Mouse (Mus musculus): ENCODE data around the gene Camk2d. TPM values are rescaled to one million over a fixed set of nuclear protein-coding genes. Genes with fewer than 3 reads are reported as not detected.

Camk2d gene
- polyA plus RNA-seq, 1 experiment, result 66.4 TPM

DNA sequence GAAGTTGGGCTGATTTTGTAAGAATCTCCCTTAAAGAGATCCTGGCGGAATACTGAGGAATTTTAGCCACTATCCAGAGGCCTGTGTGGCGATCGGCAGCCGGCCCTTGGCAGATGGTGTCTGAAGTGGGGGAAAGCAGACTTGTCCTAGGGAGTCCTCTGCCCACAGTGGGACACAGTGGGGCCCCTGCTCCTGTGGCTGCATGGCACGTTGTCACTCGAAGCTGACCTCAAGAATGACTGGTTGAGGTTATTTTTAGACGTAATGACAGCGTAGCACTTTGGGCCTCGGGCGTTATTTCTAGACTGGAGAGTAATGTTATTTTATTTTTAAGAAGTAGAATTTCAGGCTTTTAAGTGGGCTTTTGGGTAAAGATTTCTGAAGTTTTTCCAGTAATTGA is 62.7 kb downstream of the Camk2d start:
- Histone ChIP-seq H3K4me1 (ENCODE audit: control insufficient read depth, insufficient read depth, low read length) (peaks cover 11% of the 10 kb centered on the region), H3K27ac (ENCODE audit: insufficient read depth, low read length) (no peak overlapping the region), H3K4me3 (ENCODE audit: insufficient read depth, low read length) (no peak overlapping the region)
- no peak for TF ChIP-seq POLR2A (IDR thresholded peaks at IDR 0.05; ENCODE audit: extremely low read depth, insufficient read depth, low read length)
- no peak for TF ChIP-seq CTCF (IDR thresholded peaks at IDR 0.05; ENCODE audit: extremely low read depth, insufficient read depth, low read length)

DNA sequence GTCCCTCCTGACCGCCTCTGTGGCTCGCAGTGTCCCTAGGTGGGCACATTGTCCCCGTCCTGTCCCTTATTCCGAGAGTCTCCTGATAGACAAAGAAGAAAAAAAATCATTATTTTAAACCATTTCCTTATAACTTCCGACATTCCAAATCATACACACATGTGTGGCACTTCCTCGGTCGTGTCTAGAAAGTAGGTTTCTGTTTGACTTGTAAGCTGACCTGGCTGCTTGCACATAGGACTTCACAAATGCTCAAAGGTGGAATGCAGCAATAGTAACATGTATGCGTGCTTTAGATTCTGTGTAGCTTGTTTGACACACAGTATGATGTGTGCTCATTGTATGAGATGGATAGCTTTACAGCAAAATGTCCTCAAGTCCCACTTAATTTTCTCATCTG is 63.1 kb downstream of the Camk2d start:
- Histone ChIP-seq H3K4me1 (ENCODE audit: control insufficient read depth, insufficient read depth, low read length) (peaks cover 11% of the 10 kb centered on the region), H3K27ac (ENCODE audit: insufficient read depth, low read length) (no peak overlapping the region), H3K4me3 (ENCODE audit: insufficient read depth, low read length) (no peak overlapping the region)
- TF ChIP-seq POLR2A (IDR thresholded peaks at IDR 0.05; ENCODE audit: extremely low read depth, insufficient read depth, low read length) (no peak), CTCF (IDR thresholded peaks at IDR 0.05; ENCODE audit: extremely low read depth, insufficient read depth, low read length) (no peak)

DNA sequence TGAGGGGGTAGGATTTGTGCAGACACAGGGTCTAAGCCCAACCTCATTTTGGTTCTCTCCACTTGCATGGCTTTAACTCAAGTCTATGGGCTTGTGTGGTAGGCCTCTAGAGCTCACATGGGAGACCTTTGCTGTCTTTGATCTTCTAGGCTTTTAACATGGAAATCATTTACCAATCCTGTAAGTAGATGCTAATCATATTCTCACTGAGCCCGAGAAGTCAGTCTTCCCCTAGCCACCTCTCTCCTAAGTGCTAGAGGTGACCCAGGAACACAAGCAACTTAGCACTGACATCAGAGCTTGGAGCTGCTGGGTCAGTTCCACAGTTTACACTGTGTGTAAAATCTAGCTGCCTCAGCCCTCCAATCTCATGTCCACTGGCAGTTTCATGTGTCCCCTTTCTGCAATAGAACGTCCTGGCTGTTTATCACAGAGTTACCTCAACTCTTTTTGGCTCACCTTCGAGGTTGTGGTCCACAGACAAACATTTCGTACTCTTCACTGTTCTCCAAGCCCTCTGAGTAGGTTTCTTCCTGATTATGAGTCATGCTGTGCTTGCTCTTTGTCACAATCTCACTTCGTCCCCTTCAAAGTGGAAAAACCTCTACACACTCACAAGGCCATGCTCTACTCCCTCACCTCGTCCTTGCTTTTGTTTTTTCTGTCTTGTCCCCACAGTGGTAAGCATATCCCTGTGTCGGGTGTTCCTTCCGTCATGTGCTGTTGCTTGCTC is 63.9 kb downstream of the Camk2d start:
- Histone ChIP-seq H3K4me3 (ENCODE audit: insufficient read depth, low read length) (no peak overlapping the region), H3K4me1 (ENCODE audit: control insufficient read depth, insufficient read depth, low read length) (peaks cover 11% of the 10 kb centered on the region)
- no peak for TF ChIP-seq CTCF (IDR thresholded peaks at IDR 0.05; ENCODE audit: extremely low read depth, insufficient read depth, low read length)
- no peak for TF ChIP-seq POLR2A (IDR thresholded peaks at IDR 0.05; ENCODE audit: extremely low read depth, insufficient read depth, low read length)

DNA sequence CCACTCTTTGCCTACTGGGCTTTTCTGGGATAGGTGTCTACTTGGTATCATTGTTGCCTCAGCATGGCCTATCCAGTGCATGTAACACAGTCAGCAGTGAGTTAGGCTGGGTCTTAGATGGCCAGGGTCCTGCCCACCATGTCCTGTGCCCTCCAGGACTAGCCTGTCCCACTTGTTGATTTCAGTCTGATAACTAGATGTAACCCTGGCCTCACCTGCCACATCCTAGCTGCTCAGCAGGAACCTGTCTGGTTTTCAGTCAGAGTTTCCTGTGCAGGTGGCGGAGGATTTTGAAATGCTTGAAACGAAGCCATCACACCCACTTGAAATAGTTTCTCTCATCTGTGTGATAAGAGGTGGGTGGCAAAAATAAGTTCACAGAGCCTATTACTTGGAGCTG is 64.5 kb downstream of the Camk2d start:
- H3K27ac ChIP-seq (ENCODE audit: insufficient read depth, low read length), result no peak overlapping the region
- TF ChIP-seq POLR2A (IDR thresholded peaks at IDR 0.05; ENCODE audit: extremely low read depth, insufficient read depth, low read length) (no peak), CTCF (IDR thresholded peaks at IDR 0.05; ENCODE audit: extremely low read depth, insufficient read depth, low read length) (no peak)
- peaks cover 11% of the 10 kb centered on the region for H3K4me1 ChIP-seq (ENCODE audit: control insufficient read depth, insufficient read depth, low read length)
- H3K4me3 ChIP-seq (ENCODE audit: insufficient read depth, low read length), result no peak overlapping the region

More for the DNA sequence above, 63.9 kb downstream of the Camk2d start:
- no peak overlapping the region for H3K27ac ChIP-seq (ENCODE audit: insufficient read depth, low read length)

DNA sequence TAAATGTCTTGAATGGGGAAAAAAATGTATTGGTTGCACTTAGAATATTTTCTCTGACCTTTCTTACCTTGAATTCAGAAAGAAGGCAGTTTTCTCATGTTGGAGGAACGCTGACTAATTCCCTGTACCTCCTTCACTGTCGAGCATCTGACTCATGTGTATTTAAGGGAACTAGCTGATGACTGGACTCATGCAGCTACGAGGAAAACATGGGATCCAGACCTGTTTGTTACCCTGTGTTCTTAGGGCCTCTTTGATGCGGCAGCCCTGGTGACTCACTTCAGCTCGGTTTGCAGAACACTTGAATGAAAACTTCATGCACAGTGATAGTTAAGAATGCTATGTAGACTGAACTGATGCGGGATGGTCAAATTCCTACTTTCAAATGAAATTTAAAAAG is 64.9 kb downstream of the Camk2d start:
- Histone ChIP-seq H3K27ac (ENCODE audit: insufficient read depth, low read length) (no peak overlapping the region), H3K4me3 (ENCODE audit: insufficient read depth, low read length) (no peak overlapping the region), H3K4me1 (ENCODE audit: control insufficient read depth, insufficient read depth, low read length) (peaks cover 11% of the 10 kb centered on the region)
- TF ChIP-seq POLR2A (IDR thresholded peaks at IDR 0.05; ENCODE audit: extremely low read depth, insufficient read depth, low read length), result no peak
- no peak for TF ChIP-seq CTCF (IDR thresholded peaks at IDR 0.05; ENCODE audit: extremely low read depth, insufficient read depth, low read length)

DNA sequence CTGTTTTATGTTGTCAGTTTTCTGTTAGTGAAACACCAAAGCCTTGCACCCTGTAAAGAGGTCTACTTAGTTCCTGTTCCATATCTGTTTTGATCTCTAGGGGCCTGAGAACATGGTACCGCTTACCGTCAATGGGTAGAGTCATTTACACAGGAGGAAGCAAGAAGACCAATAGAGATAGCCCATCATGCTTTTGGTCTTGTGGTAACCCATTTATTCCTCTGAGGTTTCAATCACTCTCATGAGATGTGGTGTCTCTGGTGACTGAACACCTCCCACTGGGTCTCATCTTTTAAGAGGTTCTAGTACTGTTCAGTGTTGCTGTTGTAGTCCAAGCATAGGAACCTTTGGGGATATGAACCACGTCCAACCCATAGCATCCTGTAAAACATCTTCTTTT is 65.8 kb downstream of the Camk2d start:
- TF ChIP-seq CTCF (IDR thresholded peaks at IDR 0.05; ENCODE audit: extremely low read depth, insufficient read depth, low read length) (no peak), POLR2A (IDR thresholded peaks at IDR 0.05; ENCODE audit: extremely low read depth, insufficient read depth, low read length) (no peak)
- Histone ChIP-seq H3K4me3 (ENCODE audit: insufficient read depth, low read length) (no peak overlapping the region), H3K27ac (ENCODE audit: insufficient read depth, low read length) (no peak overlapping the region), H3K4me1 (ENCODE audit: control insufficient read depth, insufficient read depth, low read length) (peaks cover 12% of the 10 kb centered on the region)

DNA sequence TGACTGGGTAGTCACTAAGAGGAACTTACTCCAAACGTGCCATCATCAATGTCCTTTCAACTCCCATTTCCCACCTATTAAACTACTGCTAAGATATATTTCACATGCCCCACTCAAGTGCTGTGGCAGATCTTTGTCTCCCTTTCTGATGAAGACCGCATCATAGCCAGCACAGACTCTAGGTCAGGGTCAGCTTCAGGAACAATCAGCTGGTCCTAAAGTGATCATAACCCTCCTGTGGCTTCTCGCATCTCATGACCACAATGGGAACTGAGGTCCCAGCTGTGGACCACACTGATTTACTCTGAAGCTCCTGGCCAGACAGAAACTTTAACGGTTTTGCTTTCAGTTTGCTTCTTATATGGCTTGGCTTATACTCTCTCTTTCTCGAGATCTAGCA is 67.3 kb downstream of the Camk2d start:
- Histone ChIP-seq H3K4me1 (ENCODE audit: control insufficient read depth, insufficient read depth, low read length) (peaks cover 18% of the 10 kb centered on the region), H3K27ac (ENCODE audit: insufficient read depth, low read length) (no peak overlapping the region), H3K4me3 (ENCODE audit: insufficient read depth, low read length) (no peak overlapping the region)
- TF ChIP-seq CTCF (IDR thresholded peaks at IDR 0.05; ENCODE audit: extremely low read depth, insufficient read depth, low read length) (no peak), POLR2A (IDR thresholded peaks at IDR 0.05; ENCODE audit: extremely low read depth, insufficient read depth, low read length) (no peak)

DNA sequence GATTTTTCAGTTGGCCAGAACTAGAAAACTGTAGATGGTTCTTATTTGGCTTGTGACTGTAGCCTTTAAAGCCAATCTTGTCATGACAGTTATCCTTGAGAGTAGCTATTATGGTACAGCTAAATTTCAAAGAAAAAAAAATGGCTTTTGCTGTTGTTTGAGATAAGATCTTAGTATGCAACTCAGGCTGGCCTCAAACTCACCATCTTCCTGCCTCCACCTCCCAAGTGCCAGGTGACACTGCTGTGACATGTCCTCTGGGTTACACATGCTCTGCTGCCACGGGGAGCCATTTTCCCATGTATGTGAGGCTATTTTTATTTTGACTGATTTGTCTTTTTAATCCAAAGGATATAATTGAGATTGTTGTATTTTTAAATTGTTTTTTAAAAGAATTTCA is 69.8 kb downstream of the Camk2d start:
- Histone ChIP-seq H3K4me1 (ENCODE audit: control insufficient read depth, insufficient read depth, low read length) (peaks cover 10% of the 10 kb centered on the region), H3K4me3 (ENCODE audit: insufficient read depth, low read length) (no peak overlapping the region), H3K27ac (ENCODE audit: insufficient read depth, low read length) (no peak overlapping the region)
- TF ChIP-seq POLR2A (IDR thresholded peaks at IDR 0.05; ENCODE audit: extremely low read depth, insufficient read depth, low read length) (no peak), CTCF (IDR thresholded peaks at IDR 0.05; ENCODE audit: extremely low read depth, insufficient read depth, low read length) (no peak)

DNA sequence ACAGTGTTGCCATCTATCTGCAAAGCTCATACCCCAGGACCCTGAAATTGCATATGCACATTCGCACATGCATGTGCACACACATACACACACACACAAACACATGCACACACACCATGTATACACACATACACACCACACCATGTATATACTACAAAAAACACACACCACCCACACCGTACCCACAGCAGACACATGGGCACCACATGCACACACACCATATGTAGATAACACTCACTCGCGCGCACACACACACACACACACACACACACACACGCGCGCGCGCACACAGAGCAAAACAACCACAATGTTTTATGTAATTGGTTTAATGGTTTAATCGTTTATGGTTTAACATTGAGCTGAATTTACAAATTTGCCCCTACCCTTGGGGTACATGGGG is 70.9 kb downstream of the Camk2d start:
- no peak overlapping the region for H3K27ac ChIP-seq (ENCODE audit: insufficient read depth, low read length)

DNA sequence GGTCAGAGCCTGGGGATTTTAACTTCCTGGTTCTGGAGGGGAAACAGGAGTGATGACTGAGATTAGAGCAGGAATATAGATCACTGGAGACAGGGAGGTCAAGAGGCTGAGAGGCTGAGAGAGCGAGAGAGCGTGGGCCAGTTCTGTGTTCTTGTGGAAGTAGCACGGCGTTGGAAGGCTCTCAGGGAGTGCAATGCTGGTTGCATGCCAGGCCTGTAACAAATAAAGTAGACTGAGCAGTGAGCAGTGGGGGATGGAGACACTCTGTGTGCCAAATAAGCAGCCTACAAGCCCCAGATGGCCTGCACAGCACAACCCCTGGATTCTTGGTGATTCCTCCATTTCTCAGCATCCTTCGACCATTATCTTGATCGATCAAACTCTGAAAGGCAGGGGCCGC is 71.3 kb downstream of the Camk2d start:
- TF ChIP-seq CTCF (IDR thresholded peaks at IDR 0.05; ENCODE audit: extremely low read depth, insufficient read depth, low read length), result no peak
- no peak for TF ChIP-seq POLR2A (IDR thresholded peaks at IDR 0.05; ENCODE audit: extremely low read depth, insufficient read depth, low read length)
- Histone ChIP-seq H3K27ac (ENCODE audit: insufficient read depth, low read length) (no peak overlapping the region), H3K4me1 (ENCODE audit: control insufficient read depth, insufficient read depth, low read length) (peaks cover 9% of the 10 kb centered on the region), H3K4me3 (ENCODE audit: insufficient read depth, low read length) (no peak overlapping the region)

More for the DNA sequence above, 70.9 kb downstream of the Camk2d start:
- no peak overlapping the region for H3K4me3 ChIP-seq (ENCODE audit: insufficient read depth, low read length)
- H3K4me1 ChIP-seq (ENCODE audit: control insufficient read depth, insufficient read depth, low read length), result peaks cover 9% of the 10 kb centered on the region
- TF ChIP-seq POLR2A (IDR thresholded peaks at IDR 0.05; ENCODE audit: extremely low read depth, insufficient read depth, low read length) (no peak), CTCF (IDR thresholded peaks at IDR 0.05; ENCODE audit: extremely low read depth, insufficient read depth, low read length) (no peak)

Data from cortical plate, adult 2 months (tissue).